Mouse (Mus musculus) stomach, embryonic 16.5 days (tissue): ENCODE measurements at regions not wholly inside any gene's neighbourhood (a gene's known extent, or its start where the extent isn't known, plus 50 kb on each side); places are given as distances from the start of the nearest gene placed in this dataset.

Experiments used
- ATAC-seq: fragments of 200-750 bp; cut with Nextera tagmentation; 2 replicates; pipeline ENCODE4 v1.8.0; 2017; ENCODE audit warnings: moderate number of reproducible peaks, moderate TSS enrichment; ENCODE audit not compliant: insufficient read depth, low FRiP score
- H3K27ac ChIP-seq: fragments of 300-500 bp; sonication (generic); 2 replicates; pipeline ENCODE4 v1.5.1; 2014; ENCODE audit warnings: low read length
- H3K27me3 ChIP-seq: fragments of 300-500 bp; sonication (generic); 2 replicates; pipeline ENCODE4 v1.6.1; 2014; ENCODE audit warnings: low read length, control low read depth, mixed read lengths; ENCODE audit not compliant: control insufficient read depth, insufficient read depth
- H3K36me3 ChIP-seq: fragments of 300-500 bp; sonication (generic); 2 replicates; pipeline ENCODE4 v1.6.1; 2014; ENCODE audit warnings: low read length; ENCODE audit not compliant: control insufficient read depth, insufficient read depth
- H3K4me1 ChIP-seq: fragments of 300-500 bp; sonication (generic); 2 replicates; pipeline ENCODE4 v1.6.1; 2014; ENCODE audit warnings: low read length, control low read depth, mixed read lengths; ENCODE audit not compliant: control insufficient read depth, insufficient read depth
- H3K4me2 ChIP-seq: fragments of 300-500 bp; sonication (generic); 2 replicates; pipeline ENCODE4 v1.6.1; 2014; ENCODE audit warnings: low read depth, low read length, mixed read lengths
- H3K4me3 ChIP-seq: fragments of 300-500 bp; sonication (generic); replicated peaks from 2 replicates; pipeline ENCODE4 v1.5.1; 2014; ENCODE audit warnings: mild to moderate bottlenecking, low read length
- H3K9ac ChIP-seq: fragments of 300-500 bp; sonication (generic); 2 replicates; pipeline ENCODE4 v1.6.1; 2014; ENCODE audit warnings: low read length
- H3K9me3 ChIP-seq: fragments of 300-500 bp; sonication (generic); replicated peaks from 2 replicates; pipeline ENCODE4 v1.6.1; 2016; ENCODE audit warnings: low read length, control low read depth; ENCODE audit not compliant: control insufficient read depth
- WGBS: fragments of 180-500 bp; shearing (Covaris S2); extraction: QIAGEN DNeasy Blood & Tissue Kit; methylation state at CpG from one replicate; pipeline ENCODE4 v1.1.7; 2014; 5-methylcytosine and 5-hydroxymethylcytosine counted together

DNA sequence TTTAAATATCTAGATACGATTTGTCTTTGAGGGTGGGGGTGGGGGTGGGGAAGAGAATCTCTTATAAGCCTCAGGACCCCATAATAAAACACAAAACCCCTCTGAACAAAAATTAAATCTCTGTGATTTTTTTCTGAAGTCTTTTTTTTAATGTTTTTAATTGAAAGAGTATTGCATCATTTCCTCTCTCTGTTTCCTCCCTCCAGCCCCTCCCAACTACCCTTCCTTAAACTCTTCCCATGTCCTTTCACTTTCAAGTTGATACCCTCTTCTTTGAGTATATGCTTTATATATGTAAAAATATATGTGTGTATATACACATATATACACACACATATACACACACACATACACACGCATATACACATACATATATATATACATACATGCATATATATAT, 58.6 kb upstream of the Mbip start:
- Histone ChIP-seq H3K4me2 (no peak overlapping the region), H3K27me3 (no peaks in the 10 kb centered on the region), H3K9me3 (no peaks in the 10 kb centered on the region), H3K4me3 (no peak overlapping the region), H3K27ac (no peak overlapping the region), H3K4me1 (no peaks in the 10 kb centered on the region), H3K36me3 (no peaks in the 10 kb centered on the region), H3K9ac (no peak overlapping the region)
- no peak for ATAC-seq
- WGBS, result 86% methylated on average over 2 of the region's 2 CpGs

DNA sequence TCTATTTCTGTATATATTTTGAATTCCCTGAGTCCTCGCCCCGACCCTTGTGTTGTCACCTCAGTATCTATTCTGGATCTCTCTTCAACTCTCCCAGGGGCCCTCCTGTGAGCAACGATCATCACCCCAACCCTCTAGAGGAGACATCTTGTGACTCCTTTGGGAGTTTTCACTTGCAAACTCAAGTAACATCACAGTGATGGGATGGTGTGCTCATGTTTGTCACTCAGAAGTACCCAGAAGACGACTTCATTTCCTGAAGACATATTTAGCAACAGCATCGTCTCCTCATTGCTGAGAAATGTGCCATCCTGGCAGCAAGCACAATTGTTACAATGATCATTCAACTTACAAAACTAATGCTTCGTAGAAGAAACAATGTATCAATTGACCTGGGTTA, 57.9 kb upstream of the Mbip start:
- no peak overlapping the region for H3K9ac ChIP-seq
- no peaks in the 10 kb centered on the region for H3K27me3 ChIP-seq
- no peak overlapping the region for H3K27ac ChIP-seq
- H3K36me3 ChIP-seq, result no peaks in the 10 kb centered on the region
- no peak for ATAC-seq
- H3K4me2 ChIP-seq, result no peak overlapping the region
- H3K4me1 ChIP-seq, result no peaks in the 10 kb centered on the region
- no peak overlapping the region for H3K4me3 ChIP-seq
- 68% methylated on average over 6 of the region's 6 CpGs for WGBS
- no peaks in the 10 kb centered on the region for H3K9me3 ChIP-seq

DNA sequence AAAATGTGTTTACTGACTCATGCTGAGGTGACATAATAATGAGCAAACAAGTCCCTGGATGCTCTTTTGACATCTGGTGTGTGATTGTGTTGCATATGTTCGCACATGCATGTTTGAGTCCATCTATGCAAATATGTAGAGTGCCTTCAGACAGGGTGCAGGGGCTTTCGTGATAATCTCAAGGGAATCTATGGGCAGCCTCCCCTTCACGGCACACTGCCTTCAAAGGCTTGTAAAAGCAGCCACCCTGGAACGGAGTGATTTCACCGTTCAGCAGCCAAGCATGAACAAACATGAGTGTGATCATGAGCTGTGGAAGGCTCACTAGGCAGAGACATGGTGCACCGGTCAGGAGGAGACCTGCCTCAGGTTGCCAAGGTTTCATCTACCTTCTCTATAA, 57.1 kb upstream of the Mbip start:
- Histone ChIP-seq H3K9me3 (no peaks in the 10 kb centered on the region), H3K36me3 (no peaks in the 10 kb centered on the region), H3K27me3 (no peaks in the 10 kb centered on the region), H3K4me1 (no peaks in the 10 kb centered on the region), H3K9ac (no peak overlapping the region), H3K4me2 (no peak overlapping the region), H3K4me3 (no peak overlapping the region), H3K27ac (no peak overlapping the region)
- ATAC-seq, result no peak
- WGBS, result 75% methylated on average over 6 of the region's 6 CpGs

DNA sequence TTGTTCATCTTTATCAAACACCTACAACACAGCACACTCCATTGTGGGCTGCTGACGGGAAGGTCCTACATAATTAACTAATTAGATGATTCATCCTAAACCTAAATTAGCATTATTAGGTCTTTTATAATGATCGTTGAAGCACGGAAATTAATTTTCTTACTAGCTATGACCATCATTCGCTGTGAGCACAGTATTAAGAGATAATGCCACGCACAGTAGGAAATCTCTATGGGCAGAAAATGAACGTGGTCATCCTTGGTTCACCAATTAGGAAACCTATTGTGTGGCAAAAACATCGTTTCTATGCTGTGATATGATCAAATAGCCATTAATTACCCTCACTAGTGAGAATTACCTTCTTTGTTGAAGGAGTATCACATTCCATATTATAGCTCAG, 56.4 kb upstream of the Mbip start:
- no peak overlapping the region for H3K27ac ChIP-seq
- no peak overlapping the region for H3K4me2 ChIP-seq
- H3K9ac ChIP-seq, result no peak overlapping the region
- no peaks in the 10 kb centered on the region for H3K9me3 ChIP-seq
- no peaks in the 10 kb centered on the region for H3K27me3 ChIP-seq
- ATAC-seq, result no peak
- WGBS, result 78% methylated on average over 7 of the region's 7 CpGs
- no peaks in the 10 kb centered on the region for H3K4me1 ChIP-seq
- no peak overlapping the region for H3K4me3 ChIP-seq
- no peaks in the 10 kb centered on the region for H3K36me3 ChIP-seq
